In the genomic region with DNA sequence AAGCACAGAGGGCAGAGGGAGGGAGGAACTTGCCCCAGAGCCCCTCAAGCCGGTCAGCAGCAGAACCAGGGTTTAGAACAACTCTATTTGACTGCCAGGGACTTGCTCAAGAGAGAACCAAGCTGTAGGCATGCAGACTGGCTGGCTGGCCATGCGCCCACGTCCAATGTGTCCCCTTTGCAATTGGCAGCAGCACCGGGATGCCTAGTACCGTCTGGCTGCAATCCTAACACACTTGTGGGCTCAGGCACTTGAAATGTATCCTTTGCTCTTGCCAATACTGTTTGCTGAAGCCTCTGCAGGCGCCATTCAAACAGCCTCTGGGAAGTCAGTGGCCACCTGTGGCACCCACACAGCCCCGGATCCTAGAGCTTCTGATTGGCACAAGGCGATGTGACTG, we compare ENCODE assay signal across 10 mouse cellular contexts. TPM values are rescaled to one million over a fixed set of nuclear protein-coding genes. Genes with fewer than 3 reads are reported as not detected.
A peak's percentile ranks its signal among the peaks of the same experiment; 100 is the strongest.
DNase-seq lines count a peak whose midpoint lies in the region; ATAC-seq and TF ChIP-seq lines count a peak whose summit lies in the region.
"Had no signal": no experiment of that assay in that cellular context is flagged by ENCODE, and none has a peak within 500 bp of the region (broad histone marks: within the 10 kb centered on the region; RNA-seq: fewer than 3 reads in every experiment).

No protein-coding gene starts in this region.

- H3K4me1 ChIP-seq in forebrain, postnatal 0 days (ENCODE audit: insufficient read depth) = peaks cover 4% of the 10 kb centered on the region; the same call in 1 of the 2 replicates
- peaks cover 37% of the 10 kb centered on the region for H3K4me1 ChIP-seq in lung, embryonic 15.5 days
- H3K4me1 ChIP-seq in liver, embryonic 12.5 days = peaks cover 11% of the 10 kb centered on the region

- H3K9me3 ChIP-seq in forebrain, postnatal 0 days (ENCODE audit: low read length) = no peaks in the 10 kb centered on the region
- no peaks in the 10 kb centered on the region for H3K9me3 ChIP-seq in lung, embryonic 15.5 days
- H3K9me3 ChIP-seq in liver, embryonic 12.5 days (replicated peaks) = no peaks in the 10 kb centered on the region; the same call in 1 of the 2 replicates
- H3K9me3 ChIP-seq: neural tube, embryonic 12.5 days had no signal

- peak; percentile 79 for ATAC-seq in forebrain, postnatal 0 days
- ATAC-seq in lung, embryonic 15.5 days (ENCODE audit: borderline replicate concordance, extremely low read depth, low FRiP score, low TSS enrichment) = no peak; the same call in 1 of the 2 replicates
- no peak for ATAC-seq in liver, embryonic 12.5 days

- DNase-seq in cerebellum, postnatal 25 days = peak; percentile 50 to 72
- no peak for DNase-seq in cerebellum, adult 8-10 months
- peak; percentile 89 for DNase-seq in forebrain, postnatal 0 days
- DNase-seq in heart, postnatal 4 days = peak; percentile 86
- DNase-seq in c-Kit-positive CD71-positive TER-119-positive erythroid progenitor cells, embryonic 14.5 days (ENCODE audit: low spot score) = no peak
- DNase-seq in urinary bladder, postnatal 10 days (ENCODE audit: low spot score) = no peak

- TF ChIP-seq CTCF in forebrain, postnatal 0 days (IDR thresholded peaks at IDR 0.05; ENCODE audit: low read depth) = no peak

- H3K4me3 ChIP-seq in forebrain, postnatal 0 days (ENCODE audit: low read depth, low read length) = no peak overlapping the region
- no peak overlapping the region for H3K4me3 ChIP-seq in lung, embryonic 15.5 days
- no peak overlapping the region for H3K4me3 ChIP-seq in liver, embryonic 12.5 days
- H3K4me3 ChIP-seq: neural tube, embryonic 12.5 days had no signal

- no peaks in the 10 kb centered on the region for H3K36me3 ChIP-seq in forebrain, postnatal 0 days (ENCODE audit: insufficient read depth)
- H3K36me3 ChIP-seq in lung, embryonic 15.5 days = no peaks in the 10 kb centered on the region
- no peaks in the 10 kb centered on the region for H3K36me3 ChIP-seq in liver, embryonic 12.5 days
- H3K36me3 ChIP-seq: neural tube, embryonic 12.5 days had no signal

- no peak overlapping the region for H3K27ac ChIP-seq in forebrain, postnatal 0 days (ENCODE audit: low read depth, low read length)
- peak overlapping the region; percentile 36; the same call in 1 of the 2 replicates for H3K27ac ChIP-seq in lung, embryonic 15.5 days
- no peak overlapping the region for H3K27ac ChIP-seq in liver, embryonic 12.5 days
- H3K27ac ChIP-seq: kidney, postnatal 0 days; neural tube, embryonic 12.5 days had no signal

- no peak overlapping the region for H3K9ac ChIP-seq in forebrain, postnatal 0 days
- no peak overlapping the region for H3K9ac ChIP-seq in lung, embryonic 15.5 days
- no peak overlapping the region for H3K9ac ChIP-seq in liver, embryonic 12.5 days
- H3K9ac ChIP-seq: neural tube, embryonic 12.5 days had no signal

- H3K4me2 ChIP-seq in forebrain, postnatal 0 days (ENCODE audit: low read depth) = no peak overlapping the region
- no peak overlapping the region for H3K4me2 ChIP-seq in lung, embryonic 15.5 days
- H3K4me2 ChIP-seq in liver, embryonic 12.5 days = no peak overlapping the region
- H3K4me2 ChIP-seq: neural tube, embryonic 12.5 days had no signal

- H3K27me3 ChIP-seq in forebrain, postnatal 0 days (ENCODE audit: insufficient read depth, low read length) = no peaks in the 10 kb centered on the region
- no peaks in the 10 kb centered on the region for H3K27me3 ChIP-seq in lung, embryonic 15.5 days
- peaks cover 42% of the 10 kb centered on the region for H3K27me3 ChIP-seq in liver, embryonic 12.5 days (replicated peaks)

- 25% methylated on average over 8 of the region's 8 CpGs for WGBS in forebrain, postnatal 0 days
- WGBS in lung, embryonic 15.5 days = 37% methylated on average over 8 of the region's 8 CpGs
- WGBS in liver, embryonic 12.5 days (ENCODE audit: insufficient replicate concordance) = 51% methylated on average over 8 of the region's 8 CpGs

RNA-seq across cellular contexts. Expression of gene Gata2, which starts 53.4 kb away (rescaled TPM):
- 1.2 and 2.3 TPM in 2 replicates for total RNA-seq in forebrain, postnatal 0 days (2014; rRNA removed)
- polyA plus RNA-seq in forebrain, postnatal 0 days (2015; fragmentation: Nextera tagmentation; extraction: Ambion mirVana) = 4.6 and 5.6 TPM in 2 replicates
- total RNA-seq in heart, postnatal 4 days (2021) = 10 to 100 TPM; 15.2 to 16.8 TPM
- polyA plus RNA-seq in lung, embryonic 15.5 days (2015; fragmentation: Nextera tagmentation; extraction: Ambion mirVana) = 17.5 and 17.9 TPM in 2 replicates
- polyA plus RNA-seq in liver, embryonic 12.5 days (2016; fragmentation: Nextera tagmentation; extraction: Ambion mirVana) = 13.3 and 15.7 TPM in 2 replicates

RNA-seq across cellular contexts. Expression of gene Rpn1, which starts 56.0 kb away (rescaled TPM):
- 156 and 192 TPM in 2 replicates for total RNA-seq in forebrain, postnatal 0 days (2014; rRNA removed)
- 242 and 248 TPM in 2 replicates for polyA plus RNA-seq in forebrain, postnatal 0 days (2015; fragmentation: Nextera tagmentation; extraction: Ambion mirVana)
- 100 to 1,000 TPM; 128 to 130 TPM for total RNA-seq in heart, postnatal 4 days (2021)
- polyA plus RNA-seq in lung, embryonic 15.5 days (2015; fragmentation: Nextera tagmentation; extraction: Ambion mirVana) = 436 and 444 TPM in 2 replicates
- polyA plus RNA-seq in liver, embryonic 12.5 days (2016; fragmentation: Nextera tagmentation; extraction: Ambion mirVana) = 241 and 253 TPM in 2 replicates

Comparison
In these comparisons a context has a peak if more than half of its experiments do, and no peak if none do; other contexts are left out.
1. DNase-seq: peak in cerebellum, postnatal 25 days (2 of 2), forebrain, postnatal 0 days (single experiment) and heart, postnatal 4 days (single experiment); none in cerebellum, adult 8-10 months (single experiment), c-Kit-positive CD71-positive TER-119-positive erythroid progenitor cells, embryonic 14.5 days (single experiment) and urinary bladder, postnatal 10 days (single experiment).